Mouse (Mus musculus): ENCODE results near the gene Slc15a5. TPM values are rescaled to one million over a fixed set of nuclear protein-coding genes. Genes with fewer than 3 reads are reported as not detected.

Gene Slc15a5
- polyA plus RNA-seq, 1 experiment, result not detected

Other genes with a start within 250 kb of the Slc15a5 start
- 638 and 655 TPM in 2 replicates for gene Mgst1, start 60.4 kb upstream of the Slc15a5 start, polyA plus RNA-seq (2012; rRNA removed)

All from large intestine, adult 2 months (tissue).